ENCODE assay signal across 8 mouse cellular contexts in genomic region chr12:40445206-40445605, GRCm38 (mm10). TPM values are rescaled to one million over a fixed set of nuclear protein-coding genes. Genes with fewer than 3 reads are reported as not detected.
DNase-seq lines count a peak whose midpoint lies in the region; ATAC-seq and TF ChIP-seq lines count a peak whose summit lies in the region.

No protein-coding gene starts in this region.

- H3K9ac ChIP-seq in heart, embryonic 14.5 days (ENCODE audit: low read length) = peak overlapping the region; percentile 79
- H3K9ac ChIP-seq in liver, embryonic 14.5 days (replicated peaks) = peak overlapping the region; percentile 69

- TF ChIP-seq EP300 in liver, embryonic 14.5 days (IDR thresholded peaks at IDR 0.05; ENCODE audit: low read depth) = no peak

- H3K27ac ChIP-seq in heart, embryonic 14.5 days (replicated peaks in 1 of 2; ENCODE audit: control insufficient read depth in 1 of 2, insufficient read depth in 1 of 2, low read depth in 2 of 2, low read length in 2 of 2) = peak overlapping the region; percentile 18 to 55; a peak in 3 of 4 replicates
- no peak overlapping the region for H3K27ac ChIP-seq in liver, embryonic 14.5 days

- TF ChIP-seq CTCF in liver, embryonic 14.5 days (IDR thresholded peaks at IDR 0.05; ENCODE audit: low read depth) = no peak

- under 1% methylated on average over 16 of the region's 16 CpGs for WGBS in heart, embryonic 14.5 days
- WGBS in liver, embryonic 14.5 days (ENCODE audit: insufficient replicate concordance) = 2% methylated on average over 16 of the region's 16 CpGs

- no peaks in the 10 kb centered on the region for H3K9me3 ChIP-seq in heart, embryonic 14.5 days (ENCODE audit: control insufficient read depth, low read length)
- no peaks in the 10 kb centered on the region for H3K9me3 ChIP-seq in liver, embryonic 14.5 days (ENCODE audit: control insufficient read depth, low read length)

- peak overlapping the region; percentile 80 to 84 for H3K4me3 ChIP-seq in heart, embryonic 14.5 days (ENCODE audit: control insufficient read depth in 1 of 2, insufficient read depth in 1 of 2, low read depth in 1 of 2, low read length in 2 of 2)
- H3K4me3 ChIP-seq in liver, embryonic 14.5 days (ENCODE audit: insufficient read depth in 1 of 2, low read depth in 2 of 2, low read length in 2 of 2) = peak overlapping the region; percentile 82 to 89

- H3K4me1 ChIP-seq in heart, embryonic 14.5 days (ENCODE audit: control insufficient read depth in 2 of 2, insufficient read depth in 2 of 2, low read length in 2 of 2) = peaks cover 12 to 36% of the 10 kb centered on the region in 2 experiments
- H3K4me1 ChIP-seq in liver, embryonic 14.5 days (replicated peaks; ENCODE audit: control insufficient read depth in 2 of 2, insufficient read depth in 2 of 2, low read length in 1 of 2) = peaks cover 2 to 5% of the 10 kb centered on the region in 2 experiments; a peak in 3 of 4 replicates

- H3K4me2 ChIP-seq in heart, embryonic 14.5 days (ENCODE audit: low read length) = peak overlapping the region; percentile 96
- peak overlapping the region; percentile 88 for H3K4me2 ChIP-seq in liver, embryonic 14.5 days (ENCODE audit: low read depth)

- H3K36me3 ChIP-seq in heart, embryonic 14.5 days (ENCODE audit: control insufficient read depth, insufficient read depth, low read length) = no peaks in the 10 kb centered on the region
- H3K36me3 ChIP-seq in liver, embryonic 14.5 days (replicated peaks; ENCODE audit: control insufficient read depth, insufficient read depth, low read depth) = no peaks in the 10 kb centered on the region
- H3K36me3 ChIP-seq in splenic B cell, adult 2 months (ENCODE audit: control insufficient read depth, insufficient read depth, low read length, poor library complexity, severe bottlenecking) = no peaks in the 10 kb centered on the region

- no peaks in the 10 kb centered on the region for H3K27me3 ChIP-seq in heart, embryonic 14.5 days (ENCODE audit: control insufficient read depth, insufficient read depth, low read length)
- peaks cover 34% of the 10 kb centered on the region for H3K27me3 ChIP-seq in liver, embryonic 14.5 days (ENCODE audit: control insufficient read depth, insufficient read depth, low read length)
- no peaks in the 10 kb centered on the region for H3K27me3 ChIP-seq in splenic B cell, adult 2 months (ENCODE audit: control insufficient read depth, insufficient read depth, low read length, poor library complexity, severe bottlenecking)

- DNase-seq in kidney, postnatal 25 days = peak; percentile 61 to 70
- no peak for DNase-seq in kidney, adult 9 months
- peak; percentile 52 for DNase-seq in brain, adult 2 months (ENCODE audit: low read depth, low spot score)
- DNase-seq in liver, embryonic 14.5 days (ENCODE audit: low read depth in 3 of 3, low spot score in 3 of 3) = peak in 1 of 3 experiments; percentile 20
- DNase-seq in splenic B cell, adult 2 months (ENCODE audit: low read depth, low spot score) = peak; percentile 28
- DNase-seq in testis, postnatal 10 days (ENCODE audit: low spot score) = no peak
- no peak for DNase-seq in right cerebral cortex, postnatal 4 days

- no peak for ATAC-seq in heart, embryonic 14.5 days (ENCODE audit: insufficient number of reproducible peaks, insufficient read depth, low FRiP score, low read depth)
- peak; percentile 38; the same call in 1 of the 2 replicates for ATAC-seq in liver, embryonic 14.5 days (ENCODE audit: insufficient read depth)

RNA-seq across cellular contexts. Expression of gene Zfp277, which starts 0.5 kb away (rescaled TPM):
- polyA plus RNA-seq in heart, embryonic 14.5 days (2014; fragmentation: Nextera tagmentation; extraction: Ambion mirVana) = 32.1 and 37.5 TPM in 2 replicates
- polyA plus RNA-seq in liver, embryonic 14.5 days (2012; rRNA removed) = 3.1 and 5.1 TPM in 2 replicates
- polyA plus RNA-seq in liver, embryonic 14.5 days (2014; fragmentation: Nextera tagmentation; extraction: Ambion mirVana) = 7.4 and 8.0 TPM in 2 replicates

RNA-seq across cellular contexts. Expression of gene Dock4, which starts 0.5 kb away (rescaled TPM):
- polyA plus RNA-seq in heart, embryonic 14.5 days (2014; fragmentation: Nextera tagmentation; extraction: Ambion mirVana) = 8.5 and 9.6 TPM in 2 replicates
- 0.39 and 0.49 TPM in 2 replicates for polyA plus RNA-seq in liver, embryonic 14.5 days (2012; rRNA removed)
- 0.37 and 0.57 TPM in 2 replicates for polyA plus RNA-seq in liver, embryonic 14.5 days (2014; fragmentation: Nextera tagmentation; extraction: Ambion mirVana)

Comparison
In these comparisons a context has a peak if more than half of its experiments do, and no peak if none do; other contexts are left out.
1. DNase-seq: peak in kidney, postnatal 25 days (2 of 2), brain, adult 2 months (single experiment) and splenic B cell, adult 2 months (single experiment); none in kidney, adult 9 months (single experiment), testis, postnatal 10 days (single experiment) and right cerebral cortex, postnatal 4 days (single experiment).